Mouse (Mus musculus): ENCODE results near the gene Cnp.

GRCm38 (mm10) chr11:100605451-100605850 is 30.7 kb downstream of the Cnp start:
- TF ChIP-seq CTCF (IDR thresholded peaks at IDR 0.05; ENCODE audit: low read depth) (no peak), EP300 (IDR thresholded peaks at IDR 0.05; ENCODE audit: low read depth) (no peak)
